Mouse (Mus musculus): ENCODE measurements at regions not wholly inside any gene's neighbourhood (a gene's known extent, or its start where the extent isn't known, plus 50 kb on each side); places are given as distances from the start of the nearest gene placed in this dataset.

- ATAC-seq (ENCODE audit: low FRiP score, low read depth): no peak
- H3K4me1 ChIP-seq: peaks cover 43% of the 10 kb centered on the region
- peak overlapping the region; percentile 6; the same call in 1 of the 2 replicates for H3K27ac ChIP-seq
Measured at GRCm38 (mm10) chr2:106424974-106425373, 268.1 kb upstream of the Mpped2 start.

GRCm38 (mm10) chr2:106425451-106425881 is 267.6 kb upstream of the Mpped2 start:
- Histone ChIP-seq H3K27ac (no peak overlapping the region; the same call in 1 of the 2 replicates), H3K4me3 (no peak overlapping the region), H3K9ac (no peak overlapping the region; the same call in 1 of the 2 replicates), H3K9me3 (no peaks in the 10 kb centered on the region), H3K4me1 (peaks cover 43% of the 10 kb centered on the region), H3K36me3 (no peaks in the 10 kb centered on the region), H3K4me2 (replicated peaks) (no peak overlapping the region), H3K27me3 (no peaks in the 10 kb centered on the region)
- no peak for ATAC-seq (ENCODE audit: low FRiP score, low read depth)
- 65% methylated on average over 4 of the region's 4 CpGs for WGBS

More at GRCm38 (mm10) chr2:106424974-106425373, 268.1 kb upstream of the Mpped2 start:
- 33% methylated on average over 3 of the region's 3 CpGs for WGBS
- no peak overlapping the region for H3K4me3 ChIP-seq
- H3K4me2 ChIP-seq (replicated peaks): no peak overlapping the region
- no peaks in the 10 kb centered on the region for H3K27me3 ChIP-seq
- no peaks in the 10 kb centered on the region for H3K36me3 ChIP-seq
- no peaks in the 10 kb centered on the region for H3K9me3 ChIP-seq
- no peak overlapping the region for H3K9ac ChIP-seq

- Histone ChIP-seq H3K27me3 (no peaks in the 10 kb centered on the region), H3K27ac (no peak overlapping the region), H3K9ac (no peak overlapping the region), H3K4me2 (replicated peaks) (no peak overlapping the region), H3K4me1 (peaks cover 43% of the 10 kb centered on the region), H3K4me3 (no peak overlapping the region), H3K36me3 (no peaks in the 10 kb centered on the region), H3K9me3 (no peaks in the 10 kb centered on the region)
- ATAC-seq (ENCODE audit: low FRiP score, low read depth): no peak
- WGBS: 94% methylated on average over 1 of the region's 1 CpGs
Measured at GRCm38 (mm10) chr2:106426010-106426409, 267.1 kb upstream of the Mpped2 start.

- ATAC-seq (ENCODE audit: low FRiP score, low read depth): peak; percentile 49; the same call in 1 of the 2 replicates
- H3K4me3 ChIP-seq: no peak overlapping the region
- H3K36me3 ChIP-seq: no peaks in the 10 kb centered on the region
- no peak overlapping the region for H3K9ac ChIP-seq
- no peaks in the 10 kb centered on the region for H3K27me3 ChIP-seq
- H3K27ac ChIP-seq: no peak overlapping the region; the same call in 1 of the 2 replicates
- peaks cover 55% of the 10 kb centered on the region for H3K4me1 ChIP-seq
- WGBS: 24% methylated on average over 7 of the region's 7 CpGs
- no peaks in the 10 kb centered on the region for H3K9me3 ChIP-seq
- H3K4me2 ChIP-seq (replicated peaks): peak overlapping the region; percentile 35
Measured at GRCm38 (mm10) chr2:106427237-106427636, 265.8 kb upstream of the Mpped2 start.

DNA sequence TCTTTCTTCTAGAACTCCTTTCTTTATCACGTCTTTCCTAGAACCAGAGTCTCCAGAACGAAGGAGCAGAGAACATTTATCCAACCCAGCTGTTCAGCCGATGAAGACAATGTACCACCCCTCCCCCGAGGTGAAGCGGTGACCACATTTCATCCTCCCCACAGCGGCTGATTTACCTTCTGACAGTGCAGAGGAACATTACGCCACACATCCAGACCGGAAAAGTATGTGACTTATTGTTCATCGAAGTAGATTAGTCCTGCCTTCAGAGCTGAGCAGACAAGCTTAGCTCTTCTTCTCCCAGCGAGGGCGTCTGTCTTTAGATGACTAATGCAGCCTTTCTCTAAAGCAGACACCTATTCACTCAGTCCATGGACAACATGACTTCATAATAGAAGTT is 264.2 kb upstream of the Mpped2 start:
- H3K4me1 ChIP-seq: peaks cover 59% of the 10 kb centered on the region
- H3K4me2 ChIP-seq (replicated peaks): no peak overlapping the region
- no peak for ATAC-seq (ENCODE audit: low FRiP score, low read depth)
- no peak overlapping the region for H3K4me3 ChIP-seq
- WGBS: 39% methylated on average over 11 of the region's 11 CpGs
- no peaks in the 10 kb centered on the region for H3K9me3 ChIP-seq
- H3K36me3 ChIP-seq: no peaks in the 10 kb centered on the region
- no peaks in the 10 kb centered on the region; the same call in 1 of the 2 replicates for H3K27me3 ChIP-seq
- H3K27ac ChIP-seq: no peak overlapping the region
- no peak overlapping the region for H3K9ac ChIP-seq

DNA sequence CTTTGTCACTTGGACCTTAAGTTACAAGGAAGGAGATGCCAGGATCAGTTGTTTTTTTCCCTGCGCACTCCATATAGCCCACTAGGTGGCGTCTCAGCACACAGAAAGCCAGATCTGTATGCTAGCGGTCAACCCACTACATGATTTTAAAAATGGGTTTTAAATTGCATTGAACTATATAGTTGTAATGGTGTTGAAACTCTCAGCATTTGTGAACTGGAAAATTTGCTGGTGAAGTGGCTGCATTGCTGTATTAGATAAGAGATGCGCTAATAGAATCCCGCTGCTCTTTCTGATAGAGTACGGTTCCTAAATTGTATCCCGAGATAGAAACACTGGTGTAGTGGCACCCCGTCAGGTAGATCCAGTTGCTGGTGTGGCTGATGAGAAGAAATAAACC is 261.9 kb upstream of the Mpped2 start:
- WGBS: 28% methylated on average over 8 of the region's 8 CpGs
- Histone ChIP-seq H3K9me3 (no peaks in the 10 kb centered on the region), H3K36me3 (no peaks in the 10 kb centered on the region), H3K27ac (no peak overlapping the region), H3K4me1 (peaks cover 43% of the 10 kb centered on the region), H3K9ac (no peak overlapping the region), H3K27me3 (no peaks in the 10 kb centered on the region; the same call in 1 of the 2 replicates), H3K4me3 (no peak overlapping the region), H3K4me2 (replicated peaks) (peak overlapping the region; percentile 46)
- peak; percentile 61; the same call in 1 of the 2 replicates for ATAC-seq (ENCODE audit: low FRiP score, low read depth)

GRCm38 (mm10) chr2:106431637-106432199 is 261.4 kb upstream of the Mpped2 start:
- ATAC-seq (ENCODE audit: low FRiP score, low read depth): no peak

GRCm38 (mm10) chr2:106436136-106436535 is 256.9 kb upstream of the Mpped2 start:
- WGBS: 82% methylated on average over 2 of the region's 2 CpGs
- ATAC-seq (ENCODE audit: low FRiP score, low read depth): no peak
- no peak overlapping the region for H3K27ac ChIP-seq

More at GRCm38 (mm10) chr2:106431637-106432199, 261.4 kb upstream of the Mpped2 start:
- no peaks in the 10 kb centered on the region for H3K9me3 ChIP-seq
- peak overlapping the region; percentile 46 for H3K4me2 ChIP-seq (replicated peaks)
- H3K27ac ChIP-seq: no peak overlapping the region
- no peak overlapping the region for H3K9ac ChIP-seq
- H3K36me3 ChIP-seq: no peaks in the 10 kb centered on the region
- H3K4me3 ChIP-seq: no peak overlapping the region
- peaks cover 38% of the 10 kb centered on the region for H3K4me1 ChIP-seq
- H3K27me3 ChIP-seq: no peaks in the 10 kb centered on the region; the same call in 1 of the 2 replicates
- WGBS: 3% methylated on average over 9 of the region's 9 CpGs

GRCm38 (mm10) chr2:106454310-106454974 is 238.6 kb upstream of the Mpped2 start:
- Histone ChIP-seq H3K9ac (no peak overlapping the region), H3K4me1 (0 out of 2 replicates have a peak, but pooled peaks cover 10% of the 10 kb centered on the region), H3K27me3 (no peaks in the 10 kb centered on the region), H3K9me3 (no peaks in the 10 kb centered on the region), H3K4me2 (replicated peaks) (no peak overlapping the region), H3K4me3 (no peak overlapping the region), H3K36me3 (no peaks in the 10 kb centered on the region), H3K27ac (no peak overlapping the region)
- ATAC-seq (ENCODE audit: low FRiP score, low read depth): no peak
- WGBS: 72% methylated on average over 7 of the region's 7 CpGs

More at GRCm38 (mm10) chr2:106436136-106436535, 256.9 kb upstream of the Mpped2 start:
- Histone ChIP-seq H3K9ac (no peak overlapping the region), H3K4me3 (no peak overlapping the region), H3K4me1 (peaks cover 15% of the 10 kb centered on the region), H3K27me3 (no peaks in the 10 kb centered on the region; the same call in 1 of the 2 replicates), H3K4me2 (replicated peaks) (no peak overlapping the region), H3K36me3 (no peaks in the 10 kb centered on the region), H3K9me3 (no peaks in the 10 kb centered on the region)

DNA sequence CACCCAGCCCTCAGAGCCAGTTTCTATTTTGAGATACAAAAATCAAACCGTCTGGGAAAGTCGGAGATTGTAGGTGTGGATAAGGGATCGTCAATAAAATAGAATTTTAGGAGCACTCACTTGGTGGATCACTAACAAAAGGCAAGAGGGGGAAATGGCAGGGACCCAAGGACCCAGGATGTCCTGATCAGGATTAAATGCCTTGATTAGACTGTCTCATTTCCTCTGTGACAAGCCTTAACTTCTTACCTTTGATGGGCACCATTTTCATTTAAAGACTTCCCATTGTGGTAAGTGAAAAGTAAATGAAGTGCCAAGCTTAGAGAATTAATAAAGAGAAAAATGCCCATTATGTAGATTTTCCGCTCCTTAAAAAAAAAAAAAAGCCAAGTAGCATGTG is 238.0 kb upstream of the Mpped2 start:
- ATAC-seq (ENCODE audit: low FRiP score, low read depth): no peak
- Histone ChIP-seq H3K9me3 (no peaks in the 10 kb centered on the region), H3K4me3 (no peak overlapping the region), H3K9ac (no peak overlapping the region), H3K36me3 (no peaks in the 10 kb centered on the region), H3K27ac (no peak overlapping the region), H3K4me1 (0 out of 2 replicates have a peak, but pooled peaks cover 10% of the 10 kb centered on the region), H3K27me3 (no peaks in the 10 kb centered on the region), H3K4me2 (replicated peaks) (no peak overlapping the region)
- WGBS: 88% methylated on average over 4 of the region's 4 CpGs

DNA sequence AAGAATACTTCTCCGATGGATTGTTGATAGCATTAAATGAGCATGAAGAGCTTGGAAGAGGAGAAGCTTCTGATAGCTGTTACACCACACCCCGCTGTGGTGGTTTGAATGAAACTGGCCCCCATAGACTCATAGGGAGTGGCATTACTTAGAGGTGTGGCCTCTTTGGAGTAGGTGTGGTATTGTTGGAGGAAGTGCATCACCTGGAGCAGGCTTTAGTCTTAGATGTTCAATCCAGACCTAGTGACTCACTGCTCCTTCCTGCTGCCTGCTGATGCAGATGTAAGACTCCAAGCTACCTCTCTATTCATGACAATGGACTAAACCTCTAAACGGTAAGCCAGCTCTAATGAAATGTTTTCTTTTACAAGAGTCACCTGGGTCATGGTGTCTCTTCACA is 237.1 kb upstream of the Mpped2 start:
- WGBS: 74% methylated on average over 3 of the region's 3 CpGs
- no peaks in the 10 kb centered on the region for H3K27me3 ChIP-seq
- ATAC-seq (ENCODE audit: low FRiP score, low read depth): no peak

GRCm38 (mm10) chr2:106458003-106458402 is 235.1 kb upstream of the Mpped2 start:
- ATAC-seq (ENCODE audit: low FRiP score, low read depth): no peak
- Histone ChIP-seq H3K4me3 (no peak overlapping the region), H3K4me2 (replicated peaks) (no peak overlapping the region), H3K9me3 (no peaks in the 10 kb centered on the region), H3K9ac (no peak overlapping the region), H3K27me3 (no peaks in the 10 kb centered on the region), H3K4me1 (peaks cover 33% of the 10 kb centered on the region), H3K27ac (no peak overlapping the region), H3K36me3 (no peaks in the 10 kb centered on the region)
- WGBS: 35% methylated on average over 5 of the region's 5 CpGs

More for the DNA sequence above, 237.1 kb upstream of the Mpped2 start:
- Histone ChIP-seq H3K9ac (no peak overlapping the region), H3K9me3 (no peaks in the 10 kb centered on the region), H3K4me3 (no peak overlapping the region), H3K27ac (no peak overlapping the region), H3K36me3 (no peaks in the 10 kb centered on the region), H3K4me2 (replicated peaks) (no peak overlapping the region), H3K4me1 (peaks cover 16% of the 10 kb centered on the region)

Measured in limb, embryonic 13.5 days (tissue).